Mouse (Mus musculus) lung, postnatal 36 days (tissue): ENCODE measurements around the gene Ppp2r3a.

ENCODE experiments used
- DNase-seq: peaks from one replicate; pipeline ENCODE4 v3.0.0; 2022; ENCODE audit warnings: mixed read lengths

The Ppp2r3a gene

DNA sequence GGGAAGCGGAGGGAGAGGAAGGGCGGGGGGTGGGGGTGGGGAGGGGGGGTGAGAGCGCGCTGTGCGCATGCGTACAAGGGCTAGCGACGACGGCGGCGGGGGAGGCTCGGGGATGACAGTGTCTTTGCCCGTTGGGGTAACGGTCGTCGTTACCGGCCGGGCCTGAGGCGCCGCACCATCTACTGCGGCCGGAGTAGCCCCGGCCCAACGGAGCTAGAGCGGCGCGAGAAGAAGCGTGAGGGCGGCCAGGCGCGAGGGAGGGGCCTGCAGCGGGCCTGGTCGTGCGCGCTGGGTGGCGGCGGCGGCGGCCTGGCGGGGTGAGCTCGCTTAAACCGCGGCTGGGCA, 177.6 kb downstream of the Ppp2r3a start, which contains the start of gene Msl2:
Gene Msl2, plus strand, starts transcription at position 115 of the 345 bp plus-strand sequence.
- DNase-seq: no peak

DNA sequence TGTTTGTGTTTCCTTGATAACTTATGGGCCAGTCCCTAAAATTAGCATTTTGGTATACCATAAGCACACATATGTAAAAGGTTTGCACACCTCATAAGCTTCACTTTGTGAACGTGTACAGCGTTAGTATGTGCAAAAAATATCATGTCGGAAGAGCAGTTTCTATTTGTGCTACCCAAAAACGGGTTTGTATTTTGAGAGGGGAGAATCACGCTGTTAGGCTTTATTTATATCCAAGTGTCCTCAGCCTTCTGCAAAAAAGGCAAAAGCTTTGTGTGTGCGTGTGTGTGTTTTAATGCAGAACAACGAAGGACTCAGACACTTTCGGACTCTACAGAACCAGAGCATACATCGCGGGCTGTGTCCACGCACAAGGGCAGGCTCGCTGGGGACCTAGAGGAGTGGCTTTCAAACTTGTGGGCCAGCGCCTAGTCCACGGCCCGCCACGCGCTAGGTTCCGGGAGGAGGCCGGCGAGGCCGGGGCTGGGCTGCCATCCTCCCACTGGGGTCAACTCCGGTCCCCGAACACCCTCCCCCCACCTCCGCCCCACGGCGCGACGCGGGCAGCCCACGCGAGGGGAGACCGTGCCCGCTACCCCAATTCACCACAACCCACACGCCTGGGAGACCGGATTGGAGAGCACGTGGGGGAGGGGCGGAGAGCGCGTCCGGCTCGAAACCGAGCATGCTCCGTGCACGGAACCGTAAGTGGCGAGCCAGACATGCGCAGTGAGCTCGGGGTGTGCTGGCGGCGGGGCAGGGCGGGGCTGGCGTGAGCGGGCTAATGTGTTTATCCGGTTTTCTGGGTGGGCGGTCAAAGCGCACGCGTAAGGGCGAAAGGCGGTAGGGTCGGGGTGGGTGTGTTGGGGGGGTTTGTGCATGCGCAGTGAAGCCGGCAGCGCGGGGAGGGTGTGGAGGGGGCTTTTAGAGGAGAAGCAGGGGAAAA, 178.3 kb downstream of the Ppp2r3a start:
- DNase-seq: peak; percentile 99

- no peak for DNase-seq
These were observed 179.1 kb downstream of the Ppp2r3a start for GRCm38 (mm10) chr9:101072506-101072905.

DNA sequence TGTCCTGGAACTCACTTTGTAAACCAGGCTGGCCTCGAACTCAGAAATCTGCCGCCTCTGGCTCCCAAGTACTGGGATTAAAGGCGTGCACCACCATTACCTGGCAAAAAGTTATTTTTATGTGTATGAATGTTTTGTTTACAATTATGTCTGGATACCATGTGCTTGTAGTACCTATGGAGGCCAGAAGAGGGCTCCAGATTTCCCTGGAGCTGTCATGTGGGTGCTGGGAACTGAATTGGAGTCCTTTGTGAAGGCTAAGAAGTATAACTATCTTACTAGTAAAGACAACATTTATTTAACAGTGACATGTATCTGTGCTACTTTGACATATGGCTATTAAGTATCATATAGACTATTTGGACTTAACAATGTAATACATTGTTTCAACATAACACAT, 181.8 kb downstream of the Ppp2r3a start:
- DNase-seq: no peak

GRCm38 (mm10) chr9:101065076-101065602, 186.5 kb downstream of the Ppp2r3a start:
- DNase-seq: no peak

GRCm38 (mm10) chr9:101062253-101062780, 189.3 kb downstream of the Ppp2r3a start:
- DNase-seq: no peak

DNA sequence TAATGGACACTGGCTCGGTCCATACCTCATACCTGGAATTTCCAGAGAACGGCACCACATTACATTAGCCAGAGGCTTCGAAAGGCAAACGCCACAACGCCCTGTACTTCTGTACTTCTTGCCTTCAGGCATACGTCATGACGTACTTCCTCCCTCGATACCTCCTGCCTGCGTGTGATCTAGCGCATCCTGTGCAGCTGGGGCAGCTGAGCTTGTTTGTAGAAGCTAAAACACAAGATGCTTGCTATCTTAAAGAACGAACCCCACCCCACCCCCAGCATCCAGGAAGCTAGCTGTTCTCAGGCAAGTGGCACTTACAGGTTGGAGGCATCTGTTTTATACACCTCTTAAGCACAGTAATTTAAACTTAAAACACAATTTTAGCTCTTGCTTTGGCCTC, 190.6 kb downstream of the Ppp2r3a start:
- peak; percentile 17 for DNase-seq

GRCm38 (mm10) chr9:101057156-101057555, 194.4 kb downstream of the Ppp2r3a start:
- no peak for DNase-seq
